Mouse (Mus musculus) liver, adult (tissue): ENCODE results near the gene Tmem120b.

Experiments used
- GATA4 ChIP-seq: IDR thresholded peaks from 2 replicates; pipeline ENCODE4 v1.6.1; 2014; ENCODE audit warnings: mild to moderate bottlenecking, low read length; ENCODE audit not compliant: insufficient replicate concordance

The Tmem120b gene

GRCm38 (mm10) chr5:123040796-123041195, 27.4 kb upstream of the Tmem120b start:
- no peak for TF ChIP-seq GATA4

GRCm38 (mm10) chr5:123043856-123044255, 24.4 kb upstream of the Tmem120b start:
- TF ChIP-seq GATA4 = no peak

- TF ChIP-seq GATA4 = no peak
Observed at GRCm38 (mm10) chr5:123045561-123046295, 22.5 kb upstream of the Tmem120b start.

GRCm38 (mm10) chr5:123046916-123047315, 21.3 kb upstream of the Tmem120b start, which contains the start of gene Morn3:
TSS of gene Morn3 (minus strand) at chr5:123047016.
- TF ChIP-seq GATA4 = no peak

GRCm38 (mm10) chr5:123049271-123049670, 18.9 kb upstream of the Tmem120b start:
- no peak for TF ChIP-seq GATA4

GRCm38 (mm10) chr5:123050918-123051317, 17.3 kb upstream of the Tmem120b start:
- no peak for TF ChIP-seq GATA4

GRCm38 (mm10) chr5:123051736-123052135, 16.5 kb upstream of the Tmem120b start:
- TF ChIP-seq GATA4 = no peak

GRCm38 (mm10) chr5:123057366-123058250, 10.6 kb upstream of the Tmem120b start:
- peak; percentile 33; the same call in 1 of the 2 replicates for TF ChIP-seq GATA4

GRCm38 (mm10) chr5:123058251-123059102, 9.7 kb upstream of the Tmem120b start:
- no peak for TF ChIP-seq GATA4

- no peak for TF ChIP-seq GATA4
Observed at GRCm38 (mm10) chr5:123059757-123060520, 8.3 kb upstream of the Tmem120b start.

- TF ChIP-seq GATA4 = no peak
Observed at GRCm38 (mm10) chr5:123060706-123061401, 7.4 kb upstream of the Tmem120b start.

- no peak for TF ChIP-seq GATA4
Observed at GRCm38 (mm10) chr5:123063141-123063540, 5.1 kb upstream of the Tmem120b start.

GRCm38 (mm10) chr5:123064207-123064606, 4.0 kb upstream of the Tmem120b start:
- TF ChIP-seq GATA4 = no peak
